Mouse (Mus musculus): Measurements from ENCODE around the gene Shb. TPM values are rescaled to one million over a fixed set of nuclear protein-coding genes. Genes with fewer than 3 reads are reported as not detected.

The Shb gene
- polyA plus RNA-seq, 1 experiment: 71.5 TPM

- 33% methylated on average over 1 of the region's 1 CpGs for WGBS
- H3K27me3 ChIP-seq (ENCODE audit: control insufficient read depth, insufficient read depth, low read length): no peaks in the 10 kb centered on the region
Observed at GRCm38 (mm10) chr4:45533436-45533940, 1.2 kb upstream of the Shb start.

GRCm38 (mm10) chr4:45530662-45531542, 1.4 kb downstream of the Shb start:
- H3K27me3 ChIP-seq (ENCODE audit: control insufficient read depth, insufficient read depth, low read length): no peaks in the 10 kb centered on the region
- H3K27ac ChIP-seq (ENCODE audit: insufficient read depth, low read depth, low read length): peak overlapping the region; percentile 98
- TF ChIP-seq CTCF (IDR thresholded peaks at IDR 0.05; ENCODE audit: extremely low read depth, insufficient read length, insufficient replicate concordance, low read depth, low read length) (no peak), POLR2A (IDR thresholded peaks at IDR 0.05; ENCODE audit: low read depth, low read length) (peak; percentile 83)
- peaks cover 23% of the 10 kb centered on the region for H3K4me1 ChIP-seq (ENCODE audit: control insufficient read depth, insufficient read depth, insufficient read length, low read length)
- H3K4me3 ChIP-seq (ENCODE audit: low read depth, low read length): peak overlapping the region; percentile 95
- 1% methylated on average over 67 of the region's 68 CpGs for WGBS
- no peaks in the 10 kb centered on the region for H3K36me3 ChIP-seq (ENCODE audit: control insufficient read depth, insufficient read depth, low read length)

More at GRCm38 (mm10) chr4:45533436-45533940, 1.2 kb upstream of the Shb start:
- H3K4me3 ChIP-seq (ENCODE audit: low read depth, low read length): no peak overlapping the region
- H3K4me1 ChIP-seq (ENCODE audit: control insufficient read depth, insufficient read depth, insufficient read length, low read length): peaks cover 11% of the 10 kb centered on the region
- H3K36me3 ChIP-seq (ENCODE audit: control insufficient read depth, insufficient read depth, low read length): no peaks in the 10 kb centered on the region
- TF ChIP-seq CTCF (IDR thresholded peaks at IDR 0.05; ENCODE audit: extremely low read depth, insufficient read length, insufficient replicate concordance, low read depth, low read length): no peak
- TF ChIP-seq POLR2A (IDR thresholded peaks at IDR 0.05; ENCODE audit: low read depth, low read length): no peak
- H3K27ac ChIP-seq (ENCODE audit: insufficient read depth, low read depth, low read length): no peak overlapping the region

- no peaks in the 10 kb centered on the region for H3K27me3 ChIP-seq (ENCODE audit: control insufficient read depth, insufficient read depth, low read length)
- H3K27ac ChIP-seq (ENCODE audit: insufficient read depth, low read depth, low read length): peak overlapping the region; percentile 54
- WGBS: under 1% methylated on average over 85 of the region's 89 CpGs
- H3K4me3 ChIP-seq (ENCODE audit: low read depth, low read length): peak overlapping the region; percentile 95
- no peaks in the 10 kb centered on the region for H3K36me3 ChIP-seq (ENCODE audit: control insufficient read depth, insufficient read depth, low read length)
- TF ChIP-seq CTCF (IDR thresholded peaks at IDR 0.05; ENCODE audit: extremely low read depth, insufficient read length, insufficient replicate concordance, low read depth, low read length): no peak
- peak; percentile 33; the same call in 1 of the 2 replicates for TF ChIP-seq POLR2A (IDR thresholded peaks at IDR 0.05; ENCODE audit: low read depth, low read length)
- H3K4me1 ChIP-seq (ENCODE audit: control insufficient read depth, insufficient read depth, insufficient read length, low read length): peaks cover 23% of the 10 kb centered on the region
Observed at GRCm38 (mm10) chr4:45529986-45530597, 2.2 kb downstream of the Shb start.

- Histone ChIP-seq H3K27me3 (ENCODE audit: control insufficient read depth, insufficient read depth, low read length) (no peaks in the 10 kb centered on the region), H3K4me3 (ENCODE audit: low read depth, low read length) (peak overlapping the region; percentile 95), H3K4me1 (ENCODE audit: control insufficient read depth, insufficient read depth, insufficient read length, low read length) (peaks cover 23% of the 10 kb centered on the region), H3K36me3 (ENCODE audit: control insufficient read depth, insufficient read depth, low read length) (0 out of 2 replicates have a peak, but pooled peaks cover 3% of the 10 kb centered on the region), H3K27ac (ENCODE audit: insufficient read depth, low read depth, low read length) (peak overlapping the region; percentile 54)
- no peak for TF ChIP-seq POLR2A (IDR thresholded peaks at IDR 0.05; ENCODE audit: low read depth, low read length)
- TF ChIP-seq CTCF (IDR thresholded peaks at IDR 0.05; ENCODE audit: extremely low read depth, insufficient read length, insufficient replicate concordance, low read depth, low read length): no peak
- WGBS: 1% methylated on average over 71 of the region's 71 CpGs
Observed at GRCm38 (mm10) chr4:45529201-45529985, 2.9 kb downstream of the Shb start.

- peak overlapping the region; percentile 54 for H3K27ac ChIP-seq (ENCODE audit: insufficient read depth, low read depth, low read length)
- peak overlapping the region; percentile 95 for H3K4me3 ChIP-seq (ENCODE audit: low read depth, low read length)
- 0 out of 2 replicates have a peak, but pooled peaks cover 4% of the 10 kb centered on the region for H3K36me3 ChIP-seq (ENCODE audit: control insufficient read depth, insufficient read depth, low read length)
- WGBS: 8% methylated on average over 21 of the region's 21 CpGs
- peaks cover 23% of the 10 kb centered on the region for H3K4me1 ChIP-seq (ENCODE audit: control insufficient read depth, insufficient read depth, insufficient read length, low read length)
- H3K27me3 ChIP-seq (ENCODE audit: control insufficient read depth, insufficient read depth, low read length): no peaks in the 10 kb centered on the region
- TF ChIP-seq POLR2A (IDR thresholded peaks at IDR 0.05; ENCODE audit: low read depth, low read length): no peak
- TF ChIP-seq CTCF (IDR thresholded peaks at IDR 0.05; ENCODE audit: extremely low read depth, insufficient read length, insufficient replicate concordance, low read depth, low read length): no peak
Observed at GRCm38 (mm10) chr4:45528355-45529198, 3.7 kb downstream of the Shb start.

All from small intestine, adult 2 months (tissue).